Mouse (Mus musculus) forebrain, postnatal 0 days (tissue): ENCODE results near the gene Ssr1. TPM values are rescaled to one million over a fixed set of nuclear protein-coding genes. Genes with fewer than 3 reads are reported as not detected.

ENCODE experiments used
- ATAC-seq: fragments of 200-750 bp; cut with Nextera tagmentation; 2 replicates; pipeline ENCODE4 v1.8.0; 2017; ENCODE audit warnings: mild to moderate bottlenecking, moderate library complexity
- DNase-seq: peaks from one replicate; pipeline ENCODE4 v3.0.0-alpha.2; 2015
- H3K27ac ChIP-seq: fragments of 300-500 bp; sonication (generic); 2 replicates; pipeline ENCODE4 v1.5.1; 2014; ENCODE audit warnings: low read depth, mild to moderate bottlenecking, antibody characterized with exemption, low read length, moderate library complexity, mixed read lengths
- H3K27me3 ChIP-seq: fragments of 300-500 bp; sonication (generic); 2 replicates; pipeline ENCODE4 v1.6.1; 2014; ENCODE audit warnings: mild to moderate bottlenecking, low read length, mixed read lengths; ENCODE audit not compliant: insufficient read depth
- H3K36me3 ChIP-seq: fragments of 300-500 bp; sonication (generic); 2 replicates; pipeline ENCODE4 v1.6.1; 2014; ENCODE audit warnings: mild to moderate bottlenecking, moderate library complexity; ENCODE audit not compliant: insufficient read depth
- H3K4me1 ChIP-seq: fragments of 300-500 bp; sonication (generic); 2 replicates; pipeline ENCODE4 v1.6.1; 2014; ENCODE audit warnings: antibody characterized with exemption; ENCODE audit not compliant: insufficient read depth
- H3K4me2 ChIP-seq: fragments of 300-500 bp; sonication (generic); 2 replicates; pipeline ENCODE4 v1.6.1; 2014; ENCODE audit warnings: low read depth, mild to moderate bottlenecking, moderate library complexity
- H3K4me3 ChIP-seq: fragments of 300-500 bp; sonication (generic); 2 replicates; pipeline ENCODE4 v1.5.1; 2014; ENCODE audit warnings: low read depth, low read length, mixed read lengths
- H3K9ac ChIP-seq: fragments of 300-500 bp; sonication (generic); 2 replicates; pipeline ENCODE4 v1.6.1; 2014; ENCODE audit warnings: mild to moderate bottlenecking
- H3K9me3 ChIP-seq: fragments of 300-500 bp; sonication (generic); 2 replicates; pipeline ENCODE4 v1.6.1; 2016; ENCODE audit warnings: low read length
- CTCF ChIP-seq: sonication (generic); IDR thresholded peaks from 2 replicates; pipeline ENCODE4 v1.5.1; 2016; ENCODE audit warnings: antibody characterized with exemption, control low read depth, low read depth
- whole genome bisulfite sequencing: fragments of 180-500 bp; shearing (Covaris S2); extraction: QIAGEN DNeasy Blood & Tissue Kit; methylation state at CpG from one replicate; pipeline ENCODE4 v1.1.7; 2014; 5-methylcytosine and 5-hydroxymethylcytosine counted together
- polyA plus RNA-seq: library from polyadenylated mRNA; unstranded; fragments of >200 nt; fragmentation: Nextera tagmentation; extraction: Ambion mirVana; gene quantifications from 2 replicates; pipeline ENCODE4 v1.2.1, GENCODE M21; 2015
- total RNA-seq: library from RNA; depleted of rRNA; stranded (reverse); fragments of >200 nt; gene quantifications from 2 replicates; pipeline ENCODE4 v1.2.3, GENCODE M21; 2014

Gene Ssr1
- total and polyA plus RNA-seq, 2 experiments from 2014 or later = 48.8 to 75.6 TPM

GRCm38 (mm10) chr13:37929532-37929931 is 64.5 kb downstream of the Ssr1 start:
- no peak for TF ChIP-seq CTCF
- DNase-seq (no peak), ATAC-seq (no peak)
- no peaks in the 10 kb centered on the region for H3K27me3 ChIP-seq
- H3K4me2 ChIP-seq = no peak overlapping the region
- WGBS = 94% methylated on average over 17 of the region's 17 CpGs
- H3K36me3 ChIP-seq = no peaks in the 10 kb centered on the region; the same call in 1 of the 2 replicates
- no peaks in the 10 kb centered on the region for H3K4me1 ChIP-seq
- no peak overlapping the region for H3K27ac ChIP-seq
- no peak overlapping the region for H3K9ac ChIP-seq
- no peak overlapping the region for H3K4me3 ChIP-seq
- no peaks in the 10 kb centered on the region for H3K9me3 ChIP-seq

DNA sequence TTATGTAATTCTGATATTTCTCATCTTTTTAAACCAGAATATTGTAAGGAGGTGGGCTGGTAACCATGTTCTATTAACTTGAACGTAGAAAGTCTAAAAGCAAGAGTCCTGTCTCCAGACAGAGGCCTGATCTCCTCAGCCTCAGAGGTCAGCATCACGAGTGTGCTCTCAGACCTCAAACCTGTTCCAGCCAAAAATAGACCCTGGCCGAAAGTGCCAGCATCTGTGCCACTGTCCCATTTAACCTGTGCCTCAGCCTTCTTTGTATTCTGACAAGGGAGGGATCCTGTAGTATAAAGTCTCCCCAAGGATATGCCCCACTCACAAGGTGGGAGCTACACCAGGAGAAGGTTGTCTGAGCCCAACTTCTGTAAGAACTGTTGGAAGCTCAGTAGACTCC is 67.6 kb downstream of the Ssr1 start:
- H3K4me1 ChIP-seq = no peaks in the 10 kb centered on the region
- TF ChIP-seq CTCF = no peak
- H3K9me3 ChIP-seq = no peaks in the 10 kb centered on the region
- H3K4me3 ChIP-seq = no peak overlapping the region
- ATAC-seq (no peak), DNase-seq (no peak)
- no peak overlapping the region for H3K4me2 ChIP-seq
- WGBS = 93% methylated on average over 3 of the region's 3 CpGs
- no peaks in the 10 kb centered on the region for H3K27me3 ChIP-seq
- no peak overlapping the region for H3K9ac ChIP-seq
- H3K27ac ChIP-seq = no peak overlapping the region
- H3K36me3 ChIP-seq = no peaks in the 10 kb centered on the region; the same call in 1 of the 2 replicates

DNA sequence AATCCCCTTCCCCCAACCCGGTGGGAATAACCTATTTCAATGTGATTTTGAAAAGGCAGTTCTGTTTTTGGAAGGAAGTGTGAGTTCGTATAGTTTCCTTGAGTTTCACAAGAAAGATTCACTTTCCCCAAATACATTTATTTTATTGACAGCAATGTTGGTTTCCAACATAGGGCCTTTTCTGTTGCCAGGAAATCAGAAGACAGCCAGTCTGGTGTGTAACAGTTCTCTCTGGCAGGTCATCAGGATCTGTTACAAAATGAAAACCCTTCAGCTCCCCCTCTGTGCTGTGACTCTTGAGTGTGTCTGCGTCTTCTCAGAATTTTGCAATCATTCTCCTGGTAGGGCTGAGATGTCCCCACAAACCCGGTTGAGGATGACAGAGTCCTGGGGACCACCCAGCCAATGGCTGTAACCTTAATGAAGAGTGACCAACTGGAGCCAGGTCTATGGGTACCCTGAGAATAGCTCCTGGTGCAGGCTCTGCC is 69.5 kb downstream of the Ssr1 start:
- H3K9me3 ChIP-seq = no peaks in the 10 kb centered on the region
- DNase-seq (no peak), ATAC-seq (peak; percentile 55; the same call in 1 of the 2 replicates)
- no peak overlapping the region for H3K27ac ChIP-seq
- no peak overlapping the region for H3K4me2 ChIP-seq
- no peaks in the 10 kb centered on the region; the same call in 1 of the 2 replicates for H3K36me3 ChIP-seq
- H3K9ac ChIP-seq = no peak overlapping the region
- no peaks in the 10 kb centered on the region for H3K27me3 ChIP-seq
- WGBS = 69% methylated on average over 4 of the region's 4 CpGs
- H3K4me1 ChIP-seq = no peaks in the 10 kb centered on the region
- H3K4me3 ChIP-seq = no peak overlapping the region
- TF ChIP-seq CTCF = no peak

GRCm38 (mm10) chr13:37923643-37924460 is 70.2 kb downstream of the Ssr1 start:
- Histone ChIP-seq H3K4me2 (no peak overlapping the region), H3K9me3 (no peaks in the 10 kb centered on the region), H3K36me3 (no peaks in the 10 kb centered on the region), H3K4me1 (no peaks in the 10 kb centered on the region), H3K9ac (no peak overlapping the region), H3K4me3 (no peak overlapping the region), H3K27me3 (no peaks in the 10 kb centered on the region), H3K27ac (no peak overlapping the region)
- ATAC-seq (peak; percentile 47), DNase-seq (no peak)
- TF ChIP-seq CTCF = no peak
- 76% methylated on average over 10 of the region's 10 CpGs for WGBS

GRCm38 (mm10) chr13:37923091-37923490 is 70.9 kb downstream of the Ssr1 start:
- Histone ChIP-seq H3K36me3 (no peaks in the 10 kb centered on the region), H3K4me2 (no peak overlapping the region), H3K9me3 (no peaks in the 10 kb centered on the region), H3K27ac (no peak overlapping the region), H3K27me3 (no peaks in the 10 kb centered on the region), H3K9ac (no peak overlapping the region), H3K4me3 (no peak overlapping the region), H3K4me1 (no peaks in the 10 kb centered on the region)
- DNase-seq (no peak), ATAC-seq (no peak)
- 90% methylated on average over 4 of the region's 4 CpGs for WGBS
- no peak for TF ChIP-seq CTCF

DNA sequence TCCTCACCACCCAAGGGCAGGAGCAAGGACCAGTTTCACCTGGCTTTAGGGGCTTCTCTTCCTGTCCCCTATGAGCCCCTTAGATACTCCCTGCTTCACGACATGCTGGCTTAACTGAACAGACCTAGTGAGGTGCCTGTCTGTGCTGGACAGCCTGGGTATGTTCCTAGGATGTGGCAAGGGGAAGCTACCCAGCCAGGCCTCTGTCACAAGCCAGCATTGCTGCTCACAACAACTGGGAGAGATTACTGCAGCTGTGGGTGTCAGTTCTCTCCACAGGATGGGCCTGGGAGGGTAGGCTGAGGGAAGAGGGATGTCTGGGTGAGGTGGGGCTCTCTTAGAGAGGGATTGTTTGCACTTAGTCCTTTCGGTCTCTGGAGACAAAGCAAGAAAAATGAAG is 73.3 kb downstream of the Ssr1 start:
- H3K27ac ChIP-seq = no peak overlapping the region
- no peaks in the 10 kb centered on the region for H3K9me3 ChIP-seq
- 25% methylated on average over 2 of the region's 2 CpGs for WGBS
- no peaks in the 10 kb centered on the region for H3K27me3 ChIP-seq
- no peak for ATAC-seq
- DNase-seq = no peak
- H3K4me2 ChIP-seq = no peak overlapping the region
- H3K36me3 ChIP-seq = no peaks in the 10 kb centered on the region
- no peak overlapping the region for H3K9ac ChIP-seq
- TF ChIP-seq CTCF = no peak
- H3K4me1 ChIP-seq = no peaks in the 10 kb centered on the region
- no peak overlapping the region for H3K4me3 ChIP-seq

- Histone ChIP-seq H3K36me3 (no peaks in the 10 kb centered on the region), H3K4me3 (no peak overlapping the region), H3K4me2 (no peak overlapping the region), H3K27ac (no peak overlapping the region), H3K4me1 (no peaks in the 10 kb centered on the region), H3K9ac (no peak overlapping the region), H3K27me3 (no peaks in the 10 kb centered on the region), H3K9me3 (no peaks in the 10 kb centered on the region)
- no peak for DNase-seq
- ATAC-seq = no peak
- no peak for TF ChIP-seq CTCF
- 84% methylated on average over 3 of the region's 3 CpGs for WGBS
These were observed 74.2 kb downstream of the Ssr1 start for GRCm38 (mm10) chr13:37919711-37920277.
